Mouse (Mus musculus): ENCODE data around the gene Ssu72. TPM values are rescaled to one million over a fixed set of nuclear protein-coding genes. Genes with fewer than 3 reads are reported as not detected.
"Not testable (repeated sequence)": the region's sequence is repeated elsewhere in the genome, so short reads cannot be mapped to it uniquely, and the experiment has no call there.

The Ssu72 gene
- polyA plus RNA-seq (2015; fragmentation: Nextera tagmentation; extraction: Ambion mirVana), result 151 and 153 TPM in 2 replicates

DNA sequence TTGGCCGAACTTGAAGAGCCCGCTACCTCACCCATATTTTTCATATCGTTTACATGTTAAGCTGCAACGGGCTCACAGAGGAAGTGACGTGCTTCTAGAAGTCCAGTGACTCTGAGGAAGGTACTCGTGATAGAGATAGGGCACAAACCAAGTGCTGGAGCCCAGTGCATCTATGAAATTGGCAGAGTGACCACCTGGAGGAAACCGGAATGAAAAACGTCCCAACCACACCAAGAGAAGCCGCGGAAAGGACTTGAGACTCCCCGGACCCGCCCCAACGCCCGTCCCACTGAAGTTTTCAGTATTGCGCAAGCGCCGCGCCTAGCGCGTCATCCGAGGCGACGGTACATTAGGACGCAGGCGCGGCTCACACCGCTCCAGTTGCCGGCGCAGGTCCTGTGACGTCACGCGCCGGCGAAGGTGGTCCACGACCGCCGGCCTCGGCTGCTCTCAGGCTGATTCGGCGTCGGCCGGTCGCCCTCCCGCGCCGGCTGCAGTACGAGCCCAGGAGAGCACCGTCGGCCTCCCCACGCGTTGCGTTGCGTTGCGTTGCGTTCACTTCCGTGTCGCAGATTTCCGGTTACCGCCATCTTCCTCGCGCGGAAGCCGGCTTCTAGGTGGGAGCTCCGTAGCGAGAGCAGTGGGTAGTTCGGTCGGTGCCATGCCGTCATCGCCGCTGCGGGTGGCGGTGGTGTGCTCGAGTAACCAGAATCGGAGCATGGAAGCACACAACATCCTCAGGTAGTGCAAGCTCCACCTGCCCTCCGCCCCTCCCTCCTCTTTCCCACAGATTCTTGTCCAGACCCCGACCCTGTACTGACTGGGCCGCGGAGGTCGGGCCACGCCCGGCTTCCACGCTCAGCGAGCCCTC, at the start of gene Ssu72:
Gene Ssu72 (plus strand): TSS at position 80 of the 871 bp plus-strand sequence.
- H3K4me1 ChIP-seq (ENCODE audit: control insufficient read depth, insufficient read depth, low read length), result peaks cover 18% of the 10 kb centered on the region
- H3K4me2 ChIP-seq (ENCODE audit: low read length), result peak within 1 kb of the TSS; percentile 93
- H3K9me3 ChIP-seq (replicated peaks; ENCODE audit: control insufficient read depth, low read length, poor library complexity, severe bottlenecking), result no peaks in the 10 kb centered on the region
- WGBS, result 1% methylated on average over 83 of the region's 83 CpGs
- no peaks in the 10 kb centered on the region for H3K36me3 ChIP-seq (ENCODE audit: control insufficient read depth, insufficient read depth, low read length)
- peak within 1 kb of the TSS; percentile 96 for H3K27ac ChIP-seq (ENCODE audit: low read length)
- peak; percentile 96 for ATAC-seq
- H3K27me3 ChIP-seq (ENCODE audit: control insufficient read depth, insufficient read depth, low read depth, low read length), result no peaks in the 10 kb centered on the region
- peak within 1 kb of the TSS; percentile 96 for H3K9ac ChIP-seq (ENCODE audit: low read depth, low read length)
- peak within 1 kb of the TSS; percentile 97 for H3K4me3 ChIP-seq (ENCODE audit: low read depth, low read length)

DNA sequence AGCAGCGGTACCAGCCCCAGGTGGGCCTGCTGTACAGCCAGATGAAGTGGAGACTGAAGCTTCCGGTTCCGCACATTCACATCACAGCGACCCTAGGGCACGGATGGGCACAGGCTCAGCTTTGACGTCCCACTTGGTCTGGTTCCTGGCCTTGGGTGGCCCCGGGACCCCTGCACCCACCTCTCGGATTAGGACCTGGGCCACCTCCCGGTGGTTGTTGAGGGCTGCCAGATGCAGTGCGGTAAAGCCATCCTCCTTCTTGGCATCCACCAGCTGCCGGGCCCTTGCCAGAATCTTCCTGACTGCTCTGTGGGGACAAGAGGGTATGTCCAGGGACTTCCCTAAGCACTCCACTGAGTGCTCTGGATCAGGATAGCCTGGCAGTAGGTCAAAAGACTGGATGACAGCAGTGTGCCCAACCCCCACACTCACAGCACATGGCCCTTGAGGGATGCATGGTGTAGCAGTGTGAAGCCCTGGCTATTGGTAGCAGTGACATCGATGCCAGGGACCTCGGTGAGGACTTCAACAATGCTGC, 48.3 kb upstream of the Ssu72 start:
- 90% methylated on average over 13 of the region's 13 CpGs for WGBS
- H3K27ac ChIP-seq (ENCODE audit: low read length), result no peak overlapping the region
- H3K36me3 ChIP-seq (ENCODE audit: control insufficient read depth, insufficient read depth, low read length), result peaks cover 38% of the 10 kb centered on the region
- H3K27me3 ChIP-seq (ENCODE audit: control insufficient read depth, insufficient read depth, low read depth, low read length), result peaks cover 47% of the 10 kb centered on the region
- H3K4me2 ChIP-seq (ENCODE audit: low read length), result no peak overlapping the region
- no peak for ATAC-seq
- H3K4me1 ChIP-seq (ENCODE audit: control insufficient read depth, insufficient read depth, low read length), result peaks cover 22% of the 10 kb centered on the region; the same call in 1 of the 2 replicates
- H3K9me3 ChIP-seq (replicated peaks; ENCODE audit: control insufficient read depth, low read length, poor library complexity, severe bottlenecking), result no peaks in the 10 kb centered on the region
- no peak overlapping the region for H3K9ac ChIP-seq (ENCODE audit: low read depth, low read length)
- no peak overlapping the region for H3K4me3 ChIP-seq (ENCODE audit: low read depth, low read length)

GRCm38 (mm10) chr4:155658961-155659360, 45.6 kb upstream of the Ssu72 start:
- H3K27ac ChIP-seq (ENCODE audit: low read length), result no peak overlapping the region
- H3K4me1 ChIP-seq (ENCODE audit: control insufficient read depth, insufficient read depth, low read length), result peaks cover 10% of the 10 kb centered on the region; the same call in 1 of the 2 replicates
- peaks cover 39% of the 10 kb centered on the region for H3K36me3 ChIP-seq (ENCODE audit: control insufficient read depth, insufficient read depth, low read length)
- no peaks in the 10 kb centered on the region for H3K9me3 ChIP-seq (replicated peaks; ENCODE audit: control insufficient read depth, low read length, poor library complexity, severe bottlenecking)
- H3K4me3 ChIP-seq (ENCODE audit: low read depth, low read length), result no peak overlapping the region
- H3K9ac ChIP-seq (ENCODE audit: low read depth, low read length), result no peak overlapping the region
- H3K27me3 ChIP-seq (ENCODE audit: control insufficient read depth, insufficient read depth, low read depth, low read length), result peaks cover 28% of the 10 kb centered on the region
- no peak overlapping the region for H3K4me2 ChIP-seq (ENCODE audit: low read length)
- ATAC-seq, result no peak
- WGBS, result 98% methylated on average over 10 of the region's 10 CpGs

GRCm38 (mm10) chr4:155660641-155661040, 44.0 kb upstream of the Ssu72 start:
- Histone ChIP-seq H3K4me3 (ENCODE audit: low read depth, low read length) (no peak overlapping the region), H3K27ac (ENCODE audit: low read length) (no peak overlapping the region), H3K4me2 (ENCODE audit: low read length) (no peak overlapping the region), H3K36me3 (ENCODE audit: control insufficient read depth, insufficient read depth, low read length) (peaks cover 36% of the 10 kb centered on the region), H3K4me1 (ENCODE audit: control insufficient read depth, insufficient read depth, low read length) (no peaks in the 10 kb centered on the region), H3K9ac (ENCODE audit: low read depth, low read length) (no peak overlapping the region), H3K27me3 (ENCODE audit: control insufficient read depth, insufficient read depth, low read depth, low read length) (peaks cover 11% of the 10 kb centered on the region), H3K9me3 (replicated peaks; ENCODE audit: control insufficient read depth, low read length, poor library complexity, severe bottlenecking) (no peaks in the 10 kb centered on the region)
- no peak for ATAC-seq
- WGBS, result 87% methylated on average over 12 of the region's 12 CpGs

- Histone ChIP-seq H3K4me1 (ENCODE audit: control insufficient read depth, insufficient read depth, low read length) (peaks cover 16% of the 10 kb centered on the region), H3K4me3 (ENCODE audit: low read depth, low read length) (no peak overlapping the region), H3K27me3 (ENCODE audit: control insufficient read depth, insufficient read depth, low read depth, low read length) (no peaks in the 10 kb centered on the region), H3K27ac (ENCODE audit: low read length) (no peak overlapping the region), H3K9ac (ENCODE audit: low read depth, low read length) (no peak overlapping the region), H3K4me2 (ENCODE audit: low read length) (no peak overlapping the region), H3K9me3 (replicated peaks; ENCODE audit: control insufficient read depth, low read length, poor library complexity, severe bottlenecking) (no peaks in the 10 kb centered on the region), H3K36me3 (ENCODE audit: control insufficient read depth, insufficient read depth, low read length) (no peaks in the 10 kb centered on the region)
- ATAC-seq, result no peak
Observed at GRCm38 (mm10) chr4:155666903-155667302, 37.7 kb upstream of the Ssu72 start.

- peak within 1 kb of the TSS; percentile 95 for H3K4me3 ChIP-seq (ENCODE audit: low read depth, low read length)
- H3K27ac ChIP-seq (ENCODE audit: low read length), result peak within 1 kb of the TSS; percentile 87
- WGBS, result under 1% methylated on average over 69 of the region's 73 CpGs
- H3K36me3 ChIP-seq (ENCODE audit: control insufficient read depth, insufficient read depth, low read length), result no peaks in the 10 kb centered on the region
- no peaks in the 10 kb centered on the region for H3K9me3 ChIP-seq (replicated peaks; ENCODE audit: control insufficient read depth, low read length, poor library complexity, severe bottlenecking)
- H3K9ac ChIP-seq (ENCODE audit: low read depth, low read length), result peak within 1 kb of the TSS; percentile 90
- peak; percentile 98 for ATAC-seq
- H3K4me1 ChIP-seq (ENCODE audit: control insufficient read depth, insufficient read depth, low read length), result peaks cover 16% of the 10 kb centered on the region
- peak within 1 kb of the TSS; percentile 92 for H3K4me2 ChIP-seq (ENCODE audit: low read length)
- no peaks in the 10 kb centered on the region for H3K27me3 ChIP-seq (ENCODE audit: control insufficient read depth, insufficient read depth, low read depth, low read length)
Observed at GRCm38 (mm10) chr4:155668689-155669597, 35.7 kb upstream of the Ssu72 start, which contains the start of gene Mib2. Mib2 (minus strand) TSS chr4:155669198.

DNA sequence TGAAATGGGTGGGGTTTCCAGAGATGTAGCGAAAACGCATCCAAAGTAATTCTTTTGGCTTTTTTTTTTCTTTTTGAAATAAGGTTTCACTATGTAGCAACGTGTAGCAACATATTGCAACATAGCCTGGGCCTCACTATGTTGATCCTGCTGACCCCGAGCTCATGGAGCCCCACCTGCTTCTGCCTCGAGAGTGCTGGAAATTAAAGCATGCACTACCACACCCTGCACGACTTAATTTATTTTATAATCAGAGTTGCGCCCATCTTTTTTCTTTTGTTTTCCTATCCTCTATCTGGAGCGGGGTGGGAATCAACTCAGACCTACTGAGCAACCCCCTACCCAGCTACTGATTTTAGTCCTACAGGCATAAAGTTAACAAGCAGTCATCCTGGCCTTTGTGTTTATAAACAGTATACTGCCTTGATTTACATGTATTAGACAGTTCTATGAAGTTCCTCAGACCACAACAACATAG, 35.0 kb upstream of the Ssu72 start:
- Histone ChIP-seq H3K4me1 (ENCODE audit: control insufficient read depth, insufficient read depth, low read length) (peaks cover 16% of the 10 kb centered on the region), H3K27ac (ENCODE audit: low read length) (no peak overlapping the region), H3K27me3 (ENCODE audit: control insufficient read depth, insufficient read depth, low read depth, low read length) (no peaks in the 10 kb centered on the region), H3K9me3 (replicated peaks; ENCODE audit: control insufficient read depth, low read length, poor library complexity, severe bottlenecking) (no peaks in the 10 kb centered on the region), H3K4me2 (ENCODE audit: low read length) (peak overlapping the region; percentile 54), H3K36me3 (ENCODE audit: control insufficient read depth, insufficient read depth, low read length) (no peaks in the 10 kb centered on the region), H3K9ac (ENCODE audit: low read depth, low read length) (no peak overlapping the region), H3K4me3 (ENCODE audit: low read depth, low read length) (peak overlapping the region; percentile 95)
- WGBS, result under 1% methylated on average over 8 of the region's 8 CpGs
- ATAC-seq, result peak; percentile 52

DNA sequence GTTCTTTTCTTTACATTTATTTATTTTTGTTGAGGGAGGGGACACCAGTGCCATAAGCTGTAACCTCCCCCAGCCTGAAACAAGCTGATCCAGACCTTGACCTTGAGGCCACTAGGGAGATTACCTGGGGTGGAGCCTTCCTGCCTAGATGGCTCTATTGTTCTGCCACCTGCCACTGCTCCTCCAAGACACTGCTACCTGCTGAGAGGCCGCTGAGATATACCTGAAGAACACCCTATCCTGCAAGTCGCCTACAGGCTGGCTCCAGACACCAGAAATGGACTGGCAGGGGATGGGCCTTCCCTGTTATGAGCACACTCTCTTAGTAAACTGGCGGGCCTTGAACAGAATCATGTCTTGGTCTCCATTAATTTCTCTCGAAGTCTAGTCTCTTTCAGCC, 34.4 kb upstream of the Ssu72 start:
- peaks cover 16% of the 10 kb centered on the region for H3K4me1 ChIP-seq (ENCODE audit: control insufficient read depth, insufficient read depth, low read length)
- H3K4me2 ChIP-seq (ENCODE audit: low read length); H3K36me3 ChIP-seq (ENCODE audit: control insufficient read depth, insufficient read depth, low read length); H3K4me3 ChIP-seq (ENCODE audit: low read depth, low read length); H3K27me3 ChIP-seq (ENCODE audit: control insufficient read depth, insufficient read depth, low read depth, low read length); H3K9me3 ChIP-seq (replicated peaks; ENCODE audit: control insufficient read depth, low read length, poor library complexity, severe bottlenecking); ATAC-seq; H3K9ac ChIP-seq (ENCODE audit: low read depth, low read length); H3K27ac ChIP-seq (ENCODE audit: low read length): not testable (repeated sequence)
- WGBS, result 50% methylated on average over 4 of the region's 4 CpGs

All from midbrain, embryonic 16.5 days (tissue).